ENCODE assay signal across 1 mouse cellular context in genomic region chr11:70679894-70680293, GRCm38 (mm10).
A peak's percentile ranks its signal among the peaks of the same experiment; 100 is the strongest.
TF ChIP-seq lines count a peak whose summit lies in the region.

No protein-coding gene starts in this region.

TF ChIP-seq in MEL, 35 proteins besides CTCF, POLR2A, EP300 and RAD21:
- no peak for TF ChIP-seq TCF12 (IDR thresholded peaks at IDR 0.05; ENCODE audit: low read depth, low read length)
- 0 out of 2 replicates have a peak, but pooled peaks have one; percentile 31 for TF ChIP-seq NRF1 (IDR thresholded peaks at IDR 0.05; ENCODE audit: insufficient read depth, low read depth, low read length, poor library complexity, severe bottlenecking)
- no peak for TF ChIP-seq JUND (IDR thresholded peaks at IDR 0.05; ENCODE audit: low read depth, low read length)
- TF ChIP-seq MYC (IDR thresholded peaks at IDR 0.05; ENCODE audit: low read depth, low read length) = 0 out of 2 replicates have a peak, but pooled peaks have one; percentile 17
- TF ChIP-seq TAL1 (IDR thresholded peaks at IDR 0.05; ENCODE audit: low read length) = 0 out of 2 replicates have a peak, but pooled peaks have one; percentile 7
- TF ChIP-seq MYB (IDR thresholded peaks at IDR 0.05; ENCODE audit: low read depth, low read length) = no peak
- TF ChIP-seq TBP (IDR thresholded peaks at IDR 0.05; ENCODE audit: low read depth, low read length) = peak; percentile 74
- TF ChIP-seq GATA1 (IDR thresholded peaks at IDR 0.05; ENCODE audit: low read depth, low read length) = no peak
TF ChIP-seq in MEL: peak in this region for 4.
